Mouse (Mus musculus) right cerebral cortex, postnatal 10 days (tissue): ENCODE measurements around the gene Ifi207.
"Not testable (repeated sequence)": the region's sequence is repeated elsewhere in the genome, so short reads cannot be mapped to it uniquely, and the experiment has no call there.

ENCODE experiments used
- DNase-seq, 2 experiments: peaks; one replicate each; pipeline ENCODE4 v3.0.0; 2021; ENCODE audit warnings: low spot score in 2 of 2

Gene Ifi207

DNA sequence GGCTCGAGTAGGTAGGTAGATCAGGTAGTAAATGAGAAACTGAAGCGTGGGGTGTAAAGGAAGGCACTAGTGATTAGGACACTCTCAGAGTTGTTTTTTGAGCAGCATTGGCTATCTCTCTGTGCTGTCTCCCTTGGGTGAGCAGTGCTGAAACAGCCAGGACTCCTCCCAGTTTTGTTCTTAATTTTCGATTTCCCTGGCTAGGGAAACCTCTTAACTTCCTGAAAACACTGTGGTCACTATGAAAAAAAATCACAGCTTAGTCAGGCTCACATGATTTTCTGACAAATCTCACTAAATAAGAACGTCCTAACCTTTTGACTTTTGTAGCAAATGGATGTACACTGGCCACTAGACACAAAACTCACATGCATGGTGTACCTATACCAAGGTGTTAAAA lies at the start of gene Ifi207:
Ifi207 (minus strand) TSS at position 92 of the 400 bp plus-strand sequence.
- no peak for DNase-seq

DNA sequence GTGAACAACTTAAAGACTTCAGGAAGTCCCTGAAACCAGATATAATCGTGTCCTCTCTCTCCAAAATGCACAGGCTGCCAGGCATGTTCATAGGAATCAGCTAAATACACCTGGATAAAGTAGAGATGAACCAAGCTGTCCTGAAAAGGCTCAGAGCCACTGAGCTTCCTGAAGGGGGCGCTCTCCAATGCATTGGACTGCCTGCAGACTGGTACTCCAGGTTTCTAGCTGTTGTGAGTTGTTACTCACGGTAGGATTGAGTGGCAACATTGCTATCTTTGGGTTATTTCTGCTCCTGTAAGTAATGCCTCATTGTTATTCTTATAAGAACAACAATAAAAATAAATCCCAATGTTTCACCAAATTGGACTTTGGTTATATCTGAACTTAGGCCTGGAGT lies 31.9 kb upstream of the Ifi207 start:
- DNase-seq, result not testable (repeated sequence)

DNA sequence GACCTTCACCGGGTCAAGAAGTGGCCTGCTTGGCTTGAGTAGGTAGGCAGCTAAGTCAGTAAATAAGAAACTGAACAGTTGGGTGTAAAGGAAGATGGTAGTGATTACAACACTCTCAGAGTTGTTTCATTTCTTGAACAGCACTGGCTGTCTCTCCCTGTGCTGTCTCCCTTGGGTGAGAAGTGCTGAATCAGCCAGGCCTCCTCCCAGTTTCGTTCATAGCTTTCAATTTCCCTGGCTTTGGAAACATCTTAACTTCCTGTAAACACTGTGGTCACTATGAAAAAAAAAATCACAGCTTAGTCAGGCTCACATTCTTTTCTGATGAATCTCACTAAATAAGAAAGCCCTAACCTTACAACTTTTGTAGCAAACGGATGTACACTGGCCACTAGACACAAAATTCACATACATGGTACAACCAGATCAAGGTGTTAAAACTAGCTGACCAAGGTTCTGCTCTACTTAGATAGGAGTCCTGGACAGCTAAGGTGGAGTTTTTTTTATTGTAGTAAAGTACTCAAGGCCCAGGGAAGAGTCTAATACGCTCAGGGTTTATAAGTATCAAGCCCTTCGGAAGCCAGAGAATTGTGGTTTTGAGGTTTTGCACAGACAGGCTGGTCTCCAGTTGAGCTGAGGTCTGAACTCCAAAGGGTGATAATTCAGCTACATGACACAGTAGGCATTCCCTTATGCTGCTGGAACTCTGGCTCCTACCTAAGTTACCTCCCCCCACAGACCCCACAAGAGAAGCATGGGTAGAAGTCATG lies 25.5 kb upstream of the Ifi207 start, which contains the start of gene Ifi204:
Ifi204 (minus strand) TSS at position 96 of the 770 bp plus-strand sequence.
- DNase-seq, result not testable (repeated sequence)

DNA sequence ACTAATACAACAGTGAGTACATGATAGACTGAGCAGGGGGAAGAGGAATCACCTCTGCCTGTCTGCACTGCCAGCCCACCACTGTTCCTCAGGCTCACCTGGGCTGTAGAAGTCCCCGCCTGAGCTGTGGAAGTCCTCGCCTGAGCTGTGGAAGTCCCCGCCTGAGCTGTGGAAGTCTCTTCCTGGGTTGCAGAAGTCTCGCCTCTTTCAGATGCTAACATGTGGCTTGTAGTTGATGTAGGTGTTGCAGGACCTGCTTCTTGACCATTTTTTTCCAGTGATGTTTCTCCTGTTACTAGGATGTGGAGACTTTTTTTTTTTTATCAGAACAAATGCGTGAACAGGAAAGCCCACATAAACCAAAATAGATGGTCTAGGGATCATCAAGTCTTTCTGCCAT lies 18.5 kb upstream of the Ifi207 start:
- DNase-seq, result not testable (repeated sequence)

DNA sequence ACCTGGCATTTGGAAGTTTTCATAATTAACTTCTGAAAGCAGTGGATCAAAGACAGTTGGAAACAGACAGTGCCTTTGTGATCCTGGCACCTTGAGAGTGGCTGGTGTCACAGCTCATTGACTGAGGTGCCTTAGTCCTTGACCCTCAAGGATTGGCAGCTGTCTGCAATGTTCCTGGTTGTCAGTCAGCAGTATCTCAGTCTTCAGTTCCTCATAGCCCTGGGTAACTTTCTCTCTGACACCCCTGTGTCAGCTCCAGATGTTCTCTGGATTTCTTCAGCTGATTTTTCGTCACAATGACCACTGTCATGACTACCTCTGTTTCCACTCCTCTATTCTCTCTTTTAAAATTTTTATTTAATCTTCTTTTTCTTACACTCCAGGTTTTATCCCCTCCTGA lies 715 bp upstream of the Ifi207 start:
- DNase-seq, result no peak

DNA sequence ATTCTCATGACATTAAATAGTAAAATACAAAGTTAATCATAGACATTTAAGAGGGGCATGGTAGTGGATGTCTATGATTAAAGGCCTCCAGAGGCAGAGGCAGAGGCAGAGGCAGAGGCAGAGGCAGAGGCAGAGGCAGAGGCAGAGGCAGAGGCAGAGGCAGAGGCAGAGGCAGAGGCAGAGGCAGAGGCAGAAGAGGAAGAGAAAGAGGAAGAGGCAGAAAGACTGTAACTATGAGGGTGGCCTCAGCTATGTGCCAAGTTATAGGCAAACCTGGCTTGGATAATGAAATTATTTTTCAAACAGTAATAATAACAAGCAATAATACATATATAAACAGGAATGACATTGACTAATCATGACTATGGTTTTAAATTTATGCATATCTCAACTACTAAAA lies 1.0 kb downstream of the Ifi207 start:
- no peak for DNase-seq

DNA sequence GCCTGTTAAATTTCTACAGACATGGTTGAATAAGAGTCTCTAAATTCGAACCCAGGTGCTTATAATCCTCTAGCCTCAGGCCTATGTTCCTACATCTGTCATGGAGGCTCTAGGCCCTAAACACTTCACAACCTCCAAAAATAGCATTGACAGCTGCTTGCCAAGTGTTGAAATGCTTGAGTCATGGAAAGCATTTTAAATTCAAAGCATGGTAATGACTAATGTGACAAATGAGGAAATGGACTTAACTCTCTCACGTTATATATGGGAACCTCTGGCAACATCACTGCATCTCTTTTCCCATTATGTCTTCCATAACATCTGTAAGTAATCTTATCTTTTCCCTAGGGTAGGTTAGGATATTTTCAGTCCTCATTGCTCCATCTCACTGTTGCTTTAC lies 4.6 kb downstream of the Ifi207 start:
- DNase-seq, result no peak

DNA sequence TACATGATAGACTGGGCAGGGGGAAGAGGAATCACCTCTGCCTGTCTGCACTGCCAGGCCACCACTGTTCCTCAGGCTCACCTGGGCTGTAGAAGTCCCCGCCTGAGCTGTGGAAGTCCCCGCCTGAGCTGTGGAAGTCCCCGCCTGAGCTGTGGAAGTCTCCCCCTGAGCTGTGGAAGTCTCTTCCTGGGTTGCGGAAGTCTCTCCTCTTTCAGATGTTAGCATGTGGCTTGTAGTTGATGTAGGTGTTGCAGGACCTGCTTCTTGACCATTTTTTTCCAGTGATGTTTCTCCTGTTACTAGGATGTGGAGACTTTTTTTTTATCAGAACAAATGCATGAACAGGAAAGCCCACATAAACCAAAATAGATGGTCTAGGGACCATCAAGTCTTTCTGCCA lies 6.5 kb downstream of the Ifi207 start:
- not testable (repeated sequence) for DNase-seq

DNA sequence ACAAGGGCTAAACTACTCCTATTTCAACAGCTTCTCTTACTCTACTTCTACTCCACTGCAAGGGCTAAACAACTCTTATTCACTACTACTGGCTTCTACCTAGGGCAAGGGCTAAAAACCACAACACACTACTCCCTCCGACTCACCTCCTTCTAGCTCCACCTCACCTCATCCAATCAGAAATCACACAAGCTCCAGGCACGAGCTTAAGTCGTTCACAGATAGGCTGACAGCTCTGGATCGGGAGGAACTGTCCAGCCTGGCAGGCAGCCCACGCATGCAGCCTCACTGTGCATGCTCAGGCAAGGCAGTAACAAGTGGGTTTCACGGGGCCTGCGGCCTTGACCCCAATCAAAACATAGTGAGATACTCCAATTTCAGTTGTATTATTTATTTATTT lies 8.3 kb downstream of the Ifi207 start:
- no peak for DNase-seq

DNA sequence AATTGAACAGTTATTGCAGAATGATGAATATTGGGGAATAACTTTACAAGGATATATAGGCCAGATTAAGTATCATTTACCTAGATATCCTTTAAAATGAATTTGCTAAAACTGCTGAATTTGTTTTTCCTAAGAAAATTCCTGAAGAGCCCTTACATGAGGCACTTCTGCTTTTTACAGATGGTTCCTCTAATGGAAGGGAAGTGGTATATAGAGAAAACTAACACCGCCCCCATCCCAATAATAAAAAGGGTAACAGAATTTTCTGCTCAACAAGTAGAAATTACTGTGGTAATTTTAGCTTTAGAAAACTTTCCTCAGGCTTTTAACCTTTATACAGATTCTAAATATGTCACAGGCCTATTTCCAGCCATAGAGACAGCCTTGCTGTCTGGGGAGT lies 47.3 kb downstream of the Ifi207 start:
- DNase-seq, result no peak

DNA sequence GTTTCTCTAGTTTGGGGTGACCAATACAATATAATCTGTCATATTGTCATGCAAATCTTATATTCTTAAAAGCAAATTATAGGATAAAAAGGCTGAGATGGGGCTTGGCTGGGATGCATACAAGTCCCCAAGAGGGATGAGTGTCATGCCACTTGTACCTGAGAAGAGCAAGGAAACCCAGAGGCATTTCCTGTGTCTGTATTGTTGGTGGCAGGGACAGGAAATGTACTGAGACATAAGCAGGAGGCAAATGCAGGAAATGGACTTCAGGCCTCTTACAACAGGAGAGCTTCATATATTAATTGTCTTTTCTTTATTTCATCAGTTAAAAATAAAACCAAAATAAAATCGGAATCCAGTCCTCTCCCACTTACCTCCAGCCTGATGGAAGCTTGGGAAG lies 62.9 kb downstream of the Ifi207 start:
- DNase-seq, result not testable (repeated sequence)

DNA sequence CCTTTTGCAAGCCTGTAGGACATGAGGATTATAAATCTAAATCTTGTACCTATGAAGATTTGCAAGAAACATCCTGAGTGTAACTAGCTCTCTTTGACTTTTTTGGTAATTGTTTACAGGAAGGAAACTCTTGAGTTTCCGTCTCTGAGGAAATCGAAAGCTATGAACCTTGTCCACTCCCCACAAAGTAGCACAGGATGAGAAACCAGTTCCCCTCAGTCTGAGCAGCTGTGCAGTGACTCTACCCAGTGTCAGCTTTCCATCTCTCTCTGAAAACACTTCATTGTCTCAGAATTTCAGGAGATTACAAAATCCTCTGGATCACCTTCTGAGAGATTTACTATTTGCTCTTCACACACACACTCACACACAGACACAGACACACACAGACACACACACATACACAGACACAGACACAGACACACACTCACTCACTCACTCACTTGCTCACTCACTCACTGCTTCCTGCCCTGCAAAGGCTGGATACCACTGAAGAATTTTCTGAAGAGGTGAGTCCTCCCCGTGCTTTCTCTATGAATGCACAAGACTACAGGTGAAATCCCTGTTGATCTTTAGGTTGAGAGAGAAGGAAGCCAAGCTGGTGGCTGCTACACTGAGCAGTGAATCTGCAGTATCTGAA lies 68.0 kb downstream of the Ifi207 start, which contains the start of gene Ifi208:
Ifi208 (plus strand) TSS at position 218 of the 640 bp plus-strand sequence.
- not testable (repeated sequence) for DNase-seq
